9 mouse cellular contexts compared by ENCODE assay signal in the genomic region with DNA sequence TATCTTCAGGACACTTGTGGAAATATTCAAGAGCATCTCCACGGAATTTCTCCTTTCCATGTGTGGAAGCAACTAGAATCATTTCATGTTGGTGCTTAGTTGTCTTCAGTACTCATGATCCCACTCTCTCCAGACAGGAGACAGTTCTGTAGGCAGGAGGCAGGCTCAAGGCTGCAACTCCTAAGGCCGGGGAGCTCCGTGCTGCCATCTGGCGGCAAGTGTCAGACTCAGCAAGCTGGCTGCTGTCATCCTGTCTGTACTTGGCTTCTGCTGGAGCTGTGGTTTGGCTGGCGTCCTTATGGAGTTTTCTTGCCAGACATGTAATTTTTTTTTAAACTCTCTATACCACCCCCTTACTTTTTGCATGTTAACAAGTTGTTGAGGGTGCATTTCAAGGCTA. TPM values are rescaled to one million over a fixed set of nuclear protein-coding genes. Genes with fewer than 3 reads are reported as not detected.
DNase-seq lines count a peak whose midpoint lies in the region; ATAC-seq lines count a peak whose summit lies in the region.
"Had no signal": no experiment of that assay in that cellular context is flagged by ENCODE, and none has a peak within 500 bp of the region (broad histone marks: within the 10 kb centered on the region; RNA-seq: fewer than 3 reads in every experiment).

No protein-coding gene starts in this region.

- H3K9ac ChIP-seq in hindbrain, embryonic 16.5 days (ENCODE audit: low read depth, low read length), result no peak overlapping the region

- H3K9me3 ChIP-seq in hindbrain, embryonic 16.5 days (ENCODE audit: control insufficient read depth, low read length), result no peaks in the 10 kb centered on the region

- H3K27ac ChIP-seq in hindbrain, embryonic 16.5 days (ENCODE audit: low read depth, low read length), result no peak overlapping the region
- H3K27ac ChIP-seq: macrophage had no signal

- no peak overlapping the region for H3K4me3 ChIP-seq in hindbrain, embryonic 16.5 days (ENCODE audit: low read length)

- H3K4me1 ChIP-seq in hindbrain, embryonic 16.5 days (ENCODE audit: control insufficient read depth, insufficient read depth, low read depth, low read length), result peaks cover 3% of the 10 kb centered on the region

- DNase-seq in T-cell, adult 2 months (ENCODE audit: low spot score), result peak; percentile 8
- DNase-seq in cerebellum, adult 9-11 months, result peak; percentile 45
- DNase-seq in frontal cortex, postnatal 14 days (ENCODE audit: low spot score in 2 of 2), result peak; percentile 70 to 76
- DNase-seq in left cerebral cortex, adult 11 months (ENCODE audit: low spot score), result peak; percentile 71
- DNase-seq in mesoderm, embryonic 11.5 days (ENCODE audit: low read depth, low spot score), result peak; percentile 84
- DNase-seq in right cerebral cortex, postnatal 36 days (ENCODE audit: low spot score in 2 of 2), result peak; percentile 60 to 62
- DNase-seq in yolk sac, embryonic 10.5 days (ENCODE audit: low spot score), result peak; percentile 48

- no peak overlapping the region for H3K4me2 ChIP-seq in hindbrain, embryonic 16.5 days (ENCODE audit: low read length)

- peak; percentile 82; the same call in 1 of the 2 replicates for ATAC-seq in hindbrain, embryonic 16.5 days

- no peaks in the 10 kb centered on the region for H3K36me3 ChIP-seq in hindbrain, embryonic 16.5 days (ENCODE audit: control insufficient read depth, insufficient read depth, low read length)

- H3K27me3 ChIP-seq in hindbrain, embryonic 16.5 days (replicated peaks; ENCODE audit: control insufficient read depth, insufficient read depth, low read length), result no peaks in the 10 kb centered on the region

- WGBS in hindbrain, embryonic 16.5 days, result 13% methylated on average over 5 of the region's 5 CpGs

RNA-seq across cellular contexts. Expression of a gene that starts 27.1 kb away (rescaled TPM):
- 8.7 and 9.9 TPM in 2 replicates for polyA plus RNA-seq in hindbrain, embryonic 16.5 days (2015; fragmentation: Nextera tagmentation; extraction: Ambion mirVana)
- polyA plus RNA-seq: macrophage had no signal

Comparison
In these comparisons a context has a peak if more than half of its experiments do, and no peak if none do; other contexts are left out.
1. DNase-seq: peak in every context shown above with its lines; median percentile 84 in mesoderm, embryonic 11.5 days; 73 in frontal cortex, postnatal 14 days; 71 in left cerebral cortex, adult 11 months; 61 in right cerebral cortex, postnatal 36 days; 48 in yolk sac, embryonic 10.5 days; 45 in cerebellum, adult 9-11 months; 8 in T-cell, adult 2 months.